Mouse (Mus musculus): ENCODE data around the gene Cacng3. TPM values are rescaled to one million over a fixed set of nuclear protein-coding genes. Genes with fewer than 3 reads are reported as not detected.

The Cacng3 gene
- total and polyA plus RNA-seq, 3 experiments: not detected

- Histone ChIP-seq H3K4me1 (ENCODE audit: control insufficient read depth in 1 of 2, insufficient read depth in 2 of 2) (0 out of 4 replicates have a peak, but pooled peaks cover 2 to 3% of the 10 kb centered on the region in 2 experiments), H3K4me3 (replicated peaks in 1 of 3; ENCODE audit: low read depth in 2 of 3, low read length in 2 of 3, poor library complexity in 1 of 3) (no peak overlapping the region), H3K79me2 (replicated peaks; ENCODE audit: control insufficient read depth, extremely low read depth, insufficient read depth, poor library complexity, severe bottlenecking) (no peaks in the 10 kb centered on the region), H3K4me2 (ENCODE audit: insufficient read depth, low read depth, poor library complexity, severe bottlenecking) (no peak overlapping the region), H3K27ac (ENCODE audit: insufficient read depth, low read depth) (no peak overlapping the region), H3K27me3 (replicated peaks) (peaks cover 76% of the 10 kb centered on the region), H3K9me3 (replicated peaks; ENCODE audit: low read length) (no peaks in the 10 kb centered on the region), H3K36me3 (replicated peaks in 1 of 2; ENCODE audit: control insufficient read depth in 1 of 2, insufficient read depth in 1 of 2, low read length in 1 of 2) (no peaks in the 10 kb centered on the region), H3K9ac (ENCODE audit: insufficient read depth, low read depth) (no peak overlapping the region)
- dilution Hi-C loops (cut with MboI; ENCODE audit: extremely low pct_ligation_motif_present, extremely low pct_unique_long_range_greater_than_20kb, low sequenced_read_pairs) (no loop called here), in situ Hi-C loops (cut with MboI; ENCODE audit: low pct_ligation_motif_present, low pct_unique_long_range_greater_than_20kb, low sequenced_read_pairs) (no loop called here)
- no peak for DNase-seq (ENCODE audit: extremely low read depth)
- TF ChIP-seq GABPA (IDR thresholded peaks at IDR 0.05; ENCODE audit: insufficient replicate concordance, low read depth, low read length) (no peak), ZMIZ1 (IDR thresholded peaks at IDR 0.05; ENCODE audit: low read depth, low read length) (no peak), JUND (conservative IDR thresholded peaks at IDR 0.05; ENCODE audit: low read depth, low read length) (no peak), JUN (IDR thresholded peaks at IDR 0.05; ENCODE audit: insufficient read depth, low read depth, low read length) (no peak), TCF12 (IDR thresholded peaks at IDR 0.05; ENCODE audit: low read depth, low read length) (no peak), MXI1 (IDR thresholded peaks at IDR 0.05; ENCODE audit: low read depth, low read length) (no peak), BHLHE40 (IDR thresholded peaks at IDR 0.05; ENCODE audit: low read depth, low read length) (no peak), HCFC1 (IDR thresholded peaks at IDR 0.05; ENCODE audit: low read depth, low read length) (no peak), TBP (conservative IDR thresholded peaks at IDR 0.05; ENCODE audit: low read depth, low read length) (no peak), RCOR1 (conservative IDR thresholded peaks at IDR 0.05; ENCODE audit: low read depth, low read length) (no peak), RAD21 (IDR thresholded peaks at IDR 0.05; ENCODE audit: low read depth, low read length) (no peak), PAX5 (IDR thresholded peaks at IDR 0.05; ENCODE audit: low read length) (no peak), MAX (IDR thresholded peaks at IDR 0.05; ENCODE audit: low read length) (no peak), E2F4 (IDR thresholded peaks at IDR 0.05; ENCODE audit: insufficient replicate concordance, low read depth, low read length) (no peak)
These were observed 56.1 kb downstream of the Cacng3 start for GRCm38 (mm10) chr7:122726376-122726775.

GRCm38 (mm10) chr7:122728186-122728585, 57.9 kb downstream of the Cacng3 start:
- dilution Hi-C loops (cut with MboI; ENCODE audit: extremely low pct_ligation_motif_present, extremely low pct_unique_long_range_greater_than_20kb, low sequenced_read_pairs) (no loop called here), in situ Hi-C loops (cut with MboI; ENCODE audit: low pct_ligation_motif_present, low pct_unique_long_range_greater_than_20kb, low sequenced_read_pairs) (no loop called here)
- peaks cover 78% of the 10 kb centered on the region for H3K27me3 ChIP-seq (replicated peaks)
- 0 out of 4 replicates have a peak, but pooled peaks cover 2 to 3% of the 10 kb centered on the region in 2 experiments for H3K4me1 ChIP-seq (ENCODE audit: control insufficient read depth in 1 of 2, insufficient read depth in 2 of 2)
- H3K36me3 ChIP-seq (replicated peaks in 1 of 2; ENCODE audit: control insufficient read depth in 1 of 2, insufficient read depth in 1 of 2, low read length in 1 of 2): no peaks in the 10 kb centered on the region
- H3K9me3 ChIP-seq (replicated peaks; ENCODE audit: low read length): no peaks in the 10 kb centered on the region
- H3K4me2 ChIP-seq (ENCODE audit: insufficient read depth, low read depth, poor library complexity, severe bottlenecking): no peak overlapping the region
- no peaks in the 10 kb centered on the region for H3K79me2 ChIP-seq (replicated peaks; ENCODE audit: control insufficient read depth, extremely low read depth, insufficient read depth, poor library complexity, severe bottlenecking)
- H3K4me3 ChIP-seq (replicated peaks in 1 of 3; ENCODE audit: low read depth in 2 of 3, low read length in 2 of 3, poor library complexity in 1 of 3): no peak overlapping the region
- DNase-seq (ENCODE audit: extremely low read depth): no peak
- no peak overlapping the region for H3K9ac ChIP-seq (ENCODE audit: insufficient read depth, low read depth)
- TF ChIP-seq CHD2 (IDR thresholded peaks at IDR 0.05; ENCODE audit: low read length): no peak
- no peak for TF ChIP-seq CTCF (conservative IDR thresholded peaks at IDR 0.05 in 1 of 2, IDR thresholded peaks at IDR 0.05 in 1 of 2; ENCODE audit: low read depth in 2 of 2, low read length in 2 of 2)
- H3K27ac ChIP-seq (ENCODE audit: insufficient read depth, low read depth): no peak overlapping the region

Data from CH12.LX (cell line).